Mouse (Mus musculus) hindbrain, embryonic 16.5 days (tissue): ENCODE results near the gene Xab2. TPM values are rescaled to one million over a fixed set of nuclear protein-coding genes. Genes with fewer than 3 reads are reported as not detected.

Source experiments
- ATAC-seq: fragments of 200-750 bp; cut with Nextera tagmentation; 2 replicates; pipeline ENCODE4 v1.8.0; 2017; ENCODE audit warnings: moderate TSS enrichment, moderate library complexity
- H3K27ac ChIP-seq: fragments of 300-500 bp; sonication (generic); 2 replicates; pipeline ENCODE4 v1.5.1; 2014; ENCODE audit warnings: low read depth, mild to moderate bottlenecking, control low read depth, low read length, moderate library complexity
- H3K27me3 ChIP-seq: fragments of 300-500 bp; sonication (generic); replicated peaks from 2 replicates; pipeline ENCODE4 v1.6.1; 2014; ENCODE audit warnings: low read length; ENCODE audit not compliant: control insufficient read depth, insufficient read depth
- H3K36me3 ChIP-seq: fragments of 300-500 bp; sonication (generic); 2 replicates; pipeline ENCODE4 v1.6.1; 2014; ENCODE audit warnings: mild to moderate bottlenecking, low read length, moderate library complexity, mixed read lengths; ENCODE audit not compliant: control insufficient read depth, insufficient read depth
- H3K4me1 ChIP-seq: fragments of 300-500 bp; sonication (generic); 2 replicates; pipeline ENCODE4 v1.6.1; 2014; ENCODE audit warnings: low read depth, low read length; ENCODE audit not compliant: control insufficient read depth, insufficient read depth
- H3K4me2 ChIP-seq: fragments of 300-500 bp; sonication (generic); 2 replicates; pipeline ENCODE4 v1.6.1; 2014; ENCODE audit warnings: mild to moderate bottlenecking, low read length, control low read depth, moderate library complexity
- H3K4me3 ChIP-seq: fragments of 300-500 bp; sonication (generic); 2 replicates; pipeline ENCODE4 v1.5.1; 2014; ENCODE audit warnings: mild to moderate bottlenecking, low read length, control low read depth, moderate library complexity
- H3K9ac ChIP-seq: fragments of 300-500 bp; sonication (generic); 2 replicates; pipeline ENCODE4 v1.6.1; 2014; ENCODE audit warnings: low read depth, mild to moderate bottlenecking, control low read depth, low read length, moderate library complexity
- H3K9me3 ChIP-seq: fragments of 300-500 bp; sonication (generic); 2 replicates; pipeline ENCODE4 v1.6.1; 2014; ENCODE audit warnings: mild to moderate bottlenecking, low read length, moderate library complexity; ENCODE audit not compliant: control insufficient read depth
- WGBS: fragments of 180-500 bp; shearing (Covaris S2); extraction: QIAGEN DNeasy Blood & Tissue Kit; methylation state at CpG from one replicate; pipeline ENCODE4 v1.1.7; 2014; 5-methylcytosine and 5-hydroxymethylcytosine counted together
- polyA plus RNA-seq: library from polyadenylated mRNA; unstranded; fragments of >200 nt; fragmentation: Nextera tagmentation; extraction: Ambion mirVana; gene quantifications from 2 replicates; pipeline ENCODE4 v1.2.1, GENCODE M21; 2015

Xab2 gene
- polyA plus RNA-seq, 1 experiment from 2014 or later, result 46.7 TPM

GRCm38 (mm10) chr8:3626971-3627370, 5.9 kb upstream of the Xab2 start:
- Histone ChIP-seq H3K4me3 (no peak overlapping the region), H3K4me1 (peaks cover 14% of the 10 kb centered on the region), H3K4me2 (no peak overlapping the region), H3K36me3 (no peaks in the 10 kb centered on the region; the same call in 1 of the 2 replicates), H3K27me3 (no peaks in the 10 kb centered on the region), H3K9me3 (no peaks in the 10 kb centered on the region), H3K9ac (no peak overlapping the region), H3K27ac (no peak overlapping the region)
- ATAC-seq, result no peak
- 71% methylated on average over 5 of the region's 5 CpGs for WGBS

DNA sequence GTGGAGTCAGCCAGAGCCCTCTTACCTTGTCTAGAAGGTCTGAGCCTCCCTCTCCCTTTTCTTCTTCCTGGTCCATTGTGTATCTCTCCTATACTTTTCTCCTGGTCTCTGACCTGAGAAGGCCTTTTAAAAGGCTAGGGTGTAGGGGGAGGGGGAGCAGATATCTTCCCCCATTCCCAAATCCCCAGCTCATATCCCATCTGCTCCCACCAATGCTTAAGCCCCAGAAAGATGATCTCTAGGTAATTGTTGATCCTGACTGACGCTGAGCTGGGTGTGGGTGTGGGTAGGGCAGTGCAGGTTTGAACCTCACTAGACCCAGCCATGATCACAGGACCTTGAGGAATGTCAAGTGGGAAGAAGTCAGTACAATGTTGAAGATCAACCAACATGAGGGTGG, 4.3 kb upstream of the Xab2 start, which contains the start of gene Pcp2:
TSS of gene Pcp2 (minus strand) at position 101 of the 400 bp plus-strand sequence.
- Histone ChIP-seq H3K9me3 (no peaks in the 10 kb centered on the region), H3K4me1 (peaks cover 9% of the 10 kb centered on the region), H3K9ac (no peak within 1 kb of the TSS), H3K27me3 (no peaks in the 10 kb centered on the region), H3K4me2 (no peak within 1 kb of the TSS), H3K27ac (no peak within 1 kb of the TSS), H3K36me3 (no peaks in the 10 kb centered on the region; the same call in 1 of the 2 replicates), H3K4me3 (no peak within 1 kb of the TSS)
- ATAC-seq, result no peak
- WGBS, result 62% methylated on average over 1 of the region's 1 CpGs

DNA sequence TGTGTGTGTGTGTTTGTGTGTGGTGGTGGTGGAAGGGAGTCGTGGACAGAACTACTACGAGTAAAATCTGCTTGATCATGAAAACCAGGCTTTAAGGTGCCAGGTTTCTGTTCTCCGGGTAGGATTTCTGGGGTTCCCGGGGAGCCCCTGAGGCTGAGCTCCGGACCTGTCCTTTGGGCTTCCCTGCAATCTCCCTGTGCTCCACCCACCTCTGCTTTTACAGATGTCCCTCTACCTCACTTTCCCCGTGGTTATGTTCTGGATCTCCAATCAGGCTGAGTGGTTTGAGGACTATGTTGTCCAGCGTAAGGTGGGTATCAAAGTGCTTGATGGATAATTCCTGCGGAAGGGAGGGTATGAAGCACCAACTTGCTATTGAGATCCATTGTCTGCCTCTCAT, 1.0 kb upstream of the Xab2 start:
- no peaks in the 10 kb centered on the region for H3K27me3 ChIP-seq
- H3K27ac ChIP-seq, result no peak overlapping the region
- peaks cover 16% of the 10 kb centered on the region for H3K4me1 ChIP-seq
- peak overlapping the region; percentile 83 for H3K4me3 ChIP-seq
- H3K36me3 ChIP-seq, result peaks cover 10% of the 10 kb centered on the region
- peak overlapping the region; percentile 71 for H3K9ac ChIP-seq
- WGBS, result 74% methylated on average over 8 of the region's 8 CpGs
- ATAC-seq, result no peak
- H3K4me2 ChIP-seq, result peak overlapping the region; percentile 83
- no peaks in the 10 kb centered on the region for H3K9me3 ChIP-seq

- ATAC-seq, result 0 out of 2 replicates have a peak, but pooled peaks have one; percentile 5
- Histone ChIP-seq H3K27me3 (no peaks in the 10 kb centered on the region), H3K4me3 (no peak overlapping the region), H3K27ac (no peak overlapping the region), H3K36me3 (peaks cover 70% of the 10 kb centered on the region), H3K4me1 (no peaks in the 10 kb centered on the region), H3K9me3 (no peaks in the 10 kb centered on the region), H3K9ac (no peak overlapping the region), H3K4me2 (no peak overlapping the region)
- 91% methylated on average over 6 of the region's 6 CpGs for WGBS
These were observed 11.3 kb downstream of the Xab2 start for GRCm38 (mm10) chr8:3609816-3610150.

- 88% methylated on average over 12 of the region's 12 CpGs for WGBS
- Histone ChIP-seq H3K4me3 (no peak overlapping the region), H3K9me3 (no peaks in the 10 kb centered on the region), H3K4me2 (no peak overlapping the region), H3K9ac (no peak overlapping the region), H3K36me3 (peaks cover 70% of the 10 kb centered on the region), H3K27ac (no peak overlapping the region; the same call in 1 of the 2 replicates), H3K4me1 (no peaks in the 10 kb centered on the region), H3K27me3 (no peaks in the 10 kb centered on the region)
- ATAC-seq, result 0 out of 2 replicates have a peak, but pooled peaks have one; percentile 5
These were observed 11.9 kb downstream of the Xab2 start for GRCm38 (mm10) chr8:3609046-3609815.

DNA sequence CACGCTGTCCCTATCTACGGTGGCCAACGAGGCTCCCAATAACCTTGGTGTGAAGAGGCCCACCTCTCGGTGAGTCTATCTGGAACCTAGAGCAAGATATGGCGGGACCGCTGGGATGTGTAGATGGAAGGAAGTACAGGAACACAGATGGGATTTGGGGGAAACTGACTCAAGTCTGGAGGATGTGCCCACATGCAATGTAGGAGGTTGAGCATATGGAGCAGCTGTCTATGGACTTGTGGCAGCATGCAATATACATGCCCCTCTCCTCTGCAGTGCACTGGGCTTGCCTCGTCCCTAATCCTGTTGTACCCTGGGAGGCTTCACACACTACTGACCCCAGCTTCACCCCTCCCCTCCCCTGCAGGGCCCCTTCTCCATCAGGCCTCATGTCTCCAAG, 13.3 kb downstream of the Xab2 start:
- Histone ChIP-seq H3K27me3 (no peaks in the 10 kb centered on the region), H3K4me2 (no peak overlapping the region), H3K4me3 (no peak overlapping the region), H3K9me3 (no peaks in the 10 kb centered on the region), H3K27ac (no peak overlapping the region), H3K9ac (no peak overlapping the region), H3K36me3 (peaks cover 74% of the 10 kb centered on the region), H3K4me1 (no peaks in the 10 kb centered on the region)
- WGBS, result 96% methylated on average over 7 of the region's 7 CpGs
- no peak for ATAC-seq

GRCm38 (mm10) chr8:3606593-3606992, 14.5 kb downstream of the Xab2 start:
- Histone ChIP-seq H3K27ac (no peak overlapping the region), H3K9ac (no peak overlapping the region), H3K36me3 (peaks cover 77% of the 10 kb centered on the region), H3K27me3 (no peaks in the 10 kb centered on the region), H3K4me2 (no peak overlapping the region), H3K4me3 (no peak overlapping the region), H3K9me3 (no peaks in the 10 kb centered on the region), H3K4me1 (no peaks in the 10 kb centered on the region)
- no peak for ATAC-seq
- WGBS, result 81% methylated on average over 16 of the region's 16 CpGs

GRCm38 (mm10) chr8:3603439-3603838, 17.7 kb downstream of the Xab2 start:
- H3K4me1 ChIP-seq, result no peaks in the 10 kb centered on the region
- H3K36me3 ChIP-seq, result peaks cover 83% of the 10 kb centered on the region
- no peak overlapping the region for H3K9ac ChIP-seq
- H3K27me3 ChIP-seq, result no peaks in the 10 kb centered on the region
- WGBS, result 85% methylated on average over 13 of the region's 13 CpGs
- H3K9me3 ChIP-seq, result no peaks in the 10 kb centered on the region
- ATAC-seq, result no peak
- H3K27ac ChIP-seq, result no peak overlapping the region
- H3K4me3 ChIP-seq, result no peak overlapping the region
- H3K4me2 ChIP-seq, result no peak overlapping the region

GRCm38 (mm10) chr8:3600401-3600800, 20.7 kb downstream of the Xab2 start:
- no peak overlapping the region for H3K9ac ChIP-seq
- peaks cover 58% of the 10 kb centered on the region for H3K36me3 ChIP-seq
- H3K4me2 ChIP-seq, result no peak overlapping the region
- WGBS, result 94% methylated on average over 5 of the region's 6 CpGs
- no peaks in the 10 kb centered on the region for H3K4me1 ChIP-seq
- H3K27ac ChIP-seq, result no peak overlapping the region; the same call in 1 of the 2 replicates
- no peaks in the 10 kb centered on the region for H3K9me3 ChIP-seq
- H3K27me3 ChIP-seq, result no peaks in the 10 kb centered on the region
- ATAC-seq, result no peak
- no peak overlapping the region for H3K4me3 ChIP-seq
